Mouse (Mus musculus): ENCODE measurements around the gene Atxn7l3b. TPM values are rescaled to one million over a fixed set of nuclear protein-coding genes. Genes with fewer than 3 reads are reported as not detected.

The Atxn7l3b gene
- polyA plus RNA-seq, 1 experiment from 2014 or later = 231 TPM

DNA sequence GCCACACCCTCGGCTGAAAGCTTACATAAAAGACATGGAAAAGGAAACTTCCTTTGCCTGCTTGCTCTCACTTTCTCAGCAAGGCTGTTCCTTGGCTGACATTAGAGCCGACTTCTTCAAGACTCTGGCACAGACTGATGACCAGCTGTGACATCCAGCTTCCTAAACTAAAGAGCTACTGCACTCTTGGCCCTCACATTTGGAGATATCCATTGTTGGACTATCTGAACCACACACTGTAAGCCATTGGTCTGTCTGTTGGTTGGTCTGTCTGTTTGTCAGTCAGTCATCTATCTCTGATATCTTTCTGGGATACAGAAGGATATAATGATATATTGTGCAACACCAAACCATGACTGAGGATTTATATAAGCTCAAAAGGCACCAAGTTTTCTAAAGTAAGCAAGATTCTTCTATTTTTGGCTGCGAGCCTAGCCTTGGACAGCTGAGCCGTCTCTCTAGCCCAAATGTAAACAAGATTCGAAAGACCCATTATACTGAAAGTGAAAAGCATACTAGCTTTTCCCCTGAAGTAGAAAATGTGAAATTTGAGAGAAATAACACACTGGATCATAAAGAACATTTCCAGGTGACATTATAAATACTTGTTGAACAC, 12.1 kb downstream of the Atxn7l3b start:
- 65% methylated on average over 5 of the region's 5 CpGs for WGBS
- Histone ChIP-seq H3K27ac (no peak overlapping the region), H3K4me2 (no peak overlapping the region), H3K4me3 (no peak overlapping the region), H3K4me1 (no peaks in the 10 kb centered on the region), H3K9me3 (no peaks in the 10 kb centered on the region), H3K27me3 (no peaks in the 10 kb centered on the region), H3K36me3 (no peaks in the 10 kb centered on the region), H3K9ac (no peak overlapping the region)
- no peak for ATAC-seq (ENCODE audit: insufficient number of reproducible peaks, low FRiP score, low TSS enrichment, low read depth)

DNA sequence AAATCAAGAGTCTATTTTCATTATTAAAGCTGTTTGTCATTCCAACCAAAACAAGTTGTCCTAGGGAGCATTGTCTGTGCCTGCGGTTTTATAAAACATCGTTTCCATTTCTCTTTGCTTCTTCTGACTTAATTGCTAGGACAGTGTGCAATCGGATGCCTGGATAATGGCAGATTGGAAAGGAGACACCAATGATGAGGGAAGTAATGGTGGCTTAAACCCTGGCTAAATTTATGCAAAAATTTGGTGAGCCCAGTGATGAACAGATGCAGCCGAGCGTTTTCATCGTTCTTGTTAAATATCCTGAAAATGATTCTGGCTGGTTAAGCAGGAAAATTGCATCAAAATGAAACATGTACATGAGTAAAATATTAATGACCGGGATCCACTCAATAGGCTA, 28.6 kb downstream of the Atxn7l3b start:
- Histone ChIP-seq H3K9me3 (no peaks in the 10 kb centered on the region), H3K4me1 (no peaks in the 10 kb centered on the region), H3K27me3 (no peaks in the 10 kb centered on the region), H3K36me3 (no peaks in the 10 kb centered on the region), H3K4me3 (no peak overlapping the region), H3K9ac (no peak overlapping the region), H3K27ac (no peak overlapping the region), H3K4me2 (no peak overlapping the region)
- WGBS = 85% methylated on average over 7 of the region's 7 CpGs
- ATAC-seq (ENCODE audit: insufficient number of reproducible peaks, low FRiP score, low TSS enrichment, low read depth) = no peak

DNA sequence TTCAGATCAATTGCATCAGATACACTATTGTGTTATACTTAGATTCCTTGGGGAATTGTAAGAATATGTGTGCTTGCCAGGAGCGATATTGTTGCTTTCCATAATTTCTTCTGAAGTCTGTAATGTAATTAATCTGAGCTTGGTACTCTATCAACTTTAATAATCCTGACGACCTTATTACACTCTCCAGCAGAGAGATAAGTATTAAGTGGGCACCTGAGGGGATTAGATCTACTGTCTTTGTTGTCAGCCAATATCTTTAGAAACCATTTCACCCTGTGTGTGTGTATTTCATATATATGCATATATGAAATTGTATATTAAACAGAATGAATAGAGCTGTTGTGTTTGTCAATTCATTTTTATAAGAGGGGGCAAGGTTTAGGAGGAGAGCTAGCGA, 29.0 kb downstream of the Atxn7l3b start:
- 62% methylated on average over 3 of the region's 3 CpGs for WGBS
- no peak for ATAC-seq (ENCODE audit: insufficient number of reproducible peaks, low FRiP score, low TSS enrichment, low read depth)
- H3K9ac ChIP-seq = no peak overlapping the region
- H3K4me3 ChIP-seq = no peak overlapping the region
- H3K4me2 ChIP-seq = no peak overlapping the region
- H3K36me3 ChIP-seq = no peaks in the 10 kb centered on the region
- H3K9me3 ChIP-seq = no peaks in the 10 kb centered on the region
- H3K27ac ChIP-seq = no peak overlapping the region
- H3K4me1 ChIP-seq = no peaks in the 10 kb centered on the region
- H3K27me3 ChIP-seq = no peaks in the 10 kb centered on the region

- no peaks in the 10 kb centered on the region for H3K36me3 ChIP-seq
- no peak overlapping the region for H3K4me2 ChIP-seq
- H3K4me3 ChIP-seq = no peak overlapping the region
- no peak overlapping the region for H3K9ac ChIP-seq
- ATAC-seq (ENCODE audit: insufficient number of reproducible peaks, low FRiP score, low TSS enrichment, low read depth) = no peak
- WGBS = 25% methylated on average over 4 of the region's 4 CpGs
- H3K27me3 ChIP-seq = no peaks in the 10 kb centered on the region
- H3K4me1 ChIP-seq = no peaks in the 10 kb centered on the region
- no peak overlapping the region for H3K27ac ChIP-seq
- H3K9me3 ChIP-seq = no peaks in the 10 kb centered on the region
These were observed 32.2 kb downstream of the Atxn7l3b start for GRCm38 (mm10) chr10:112896636-112897035.

DNA sequence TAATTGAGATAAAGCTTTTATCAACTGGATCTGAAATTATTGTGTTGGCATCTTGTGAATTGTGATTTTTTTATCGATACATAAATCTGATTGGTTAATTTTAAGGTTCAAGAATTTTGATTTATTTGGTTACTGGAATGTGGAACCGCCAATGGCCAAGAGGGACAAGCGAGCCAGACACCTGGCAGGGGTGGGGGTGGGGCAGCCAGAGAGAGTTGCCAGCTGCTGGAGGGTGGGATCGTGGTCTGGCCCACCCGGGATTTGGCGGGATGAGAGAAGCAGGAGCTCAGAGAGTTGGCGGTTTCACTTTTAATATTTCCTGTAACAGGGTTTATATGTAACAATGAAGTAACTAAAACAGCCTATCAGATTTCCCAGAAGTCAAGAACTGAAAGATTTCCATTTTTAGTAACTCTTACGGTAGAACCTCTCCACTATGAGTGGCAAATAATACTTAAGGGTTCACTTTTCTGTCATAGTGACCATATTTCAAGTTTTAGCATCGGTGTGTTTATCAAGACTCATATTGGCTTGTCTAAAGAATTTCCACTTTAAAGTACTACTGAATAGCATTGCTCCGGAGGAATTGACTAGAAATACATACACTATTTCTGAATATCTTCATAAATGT, 35.1 kb downstream of the Atxn7l3b start:
- no peak overlapping the region for H3K27ac ChIP-seq
- no peak overlapping the region for H3K9ac ChIP-seq
- H3K27me3 ChIP-seq = no peaks in the 10 kb centered on the region
- no peak for ATAC-seq (ENCODE audit: insufficient number of reproducible peaks, low FRiP score, low TSS enrichment, low read depth)
- no peaks in the 10 kb centered on the region for H3K36me3 ChIP-seq
- H3K9me3 ChIP-seq = no peaks in the 10 kb centered on the region
- 65% methylated on average over 10 of the region's 10 CpGs for WGBS
- H3K4me3 ChIP-seq = no peak overlapping the region
- no peak overlapping the region for H3K4me2 ChIP-seq
- H3K4me1 ChIP-seq = no peaks in the 10 kb centered on the region

DNA sequence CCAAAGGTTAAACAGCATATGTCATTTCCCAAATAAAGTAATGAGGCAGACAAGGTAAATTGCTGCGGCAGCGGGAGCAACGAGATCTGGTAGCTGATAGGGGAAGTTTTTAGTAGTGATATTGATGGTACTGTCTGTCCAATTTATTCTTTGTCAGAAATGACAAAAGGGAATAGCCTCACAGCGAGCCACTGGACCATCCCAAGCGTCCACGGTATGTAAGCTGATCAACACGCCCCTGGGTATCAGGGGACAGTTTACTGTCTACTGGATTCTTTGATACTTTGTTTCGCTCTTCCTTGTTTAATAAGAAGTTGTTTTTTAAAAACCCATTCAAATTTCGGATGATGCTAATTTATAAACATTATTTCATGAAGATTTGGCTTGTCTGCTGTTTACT, 44.7 kb downstream of the Atxn7l3b start:
- H3K4me2 ChIP-seq = no peak overlapping the region
- H3K36me3 ChIP-seq = no peaks in the 10 kb centered on the region
- H3K4me3 ChIP-seq = no peak overlapping the region
- no peak overlapping the region for H3K27ac ChIP-seq
- no peak overlapping the region for H3K9ac ChIP-seq
- no peak for ATAC-seq (ENCODE audit: insufficient number of reproducible peaks, low FRiP score, low TSS enrichment, low read depth)
- H3K9me3 ChIP-seq = no peaks in the 10 kb centered on the region
- H3K27me3 ChIP-seq = no peaks in the 10 kb centered on the region
- WGBS = 77% methylated on average over 9 of the region's 9 CpGs
- H3K4me1 ChIP-seq = no peaks in the 10 kb centered on the region

- WGBS = 70% methylated on average over 2 of the region's 3 CpGs
These were observed 45.2 kb downstream of the Atxn7l3b start for GRCm38 (mm10) chr10:112883688-112884004.

DNA sequence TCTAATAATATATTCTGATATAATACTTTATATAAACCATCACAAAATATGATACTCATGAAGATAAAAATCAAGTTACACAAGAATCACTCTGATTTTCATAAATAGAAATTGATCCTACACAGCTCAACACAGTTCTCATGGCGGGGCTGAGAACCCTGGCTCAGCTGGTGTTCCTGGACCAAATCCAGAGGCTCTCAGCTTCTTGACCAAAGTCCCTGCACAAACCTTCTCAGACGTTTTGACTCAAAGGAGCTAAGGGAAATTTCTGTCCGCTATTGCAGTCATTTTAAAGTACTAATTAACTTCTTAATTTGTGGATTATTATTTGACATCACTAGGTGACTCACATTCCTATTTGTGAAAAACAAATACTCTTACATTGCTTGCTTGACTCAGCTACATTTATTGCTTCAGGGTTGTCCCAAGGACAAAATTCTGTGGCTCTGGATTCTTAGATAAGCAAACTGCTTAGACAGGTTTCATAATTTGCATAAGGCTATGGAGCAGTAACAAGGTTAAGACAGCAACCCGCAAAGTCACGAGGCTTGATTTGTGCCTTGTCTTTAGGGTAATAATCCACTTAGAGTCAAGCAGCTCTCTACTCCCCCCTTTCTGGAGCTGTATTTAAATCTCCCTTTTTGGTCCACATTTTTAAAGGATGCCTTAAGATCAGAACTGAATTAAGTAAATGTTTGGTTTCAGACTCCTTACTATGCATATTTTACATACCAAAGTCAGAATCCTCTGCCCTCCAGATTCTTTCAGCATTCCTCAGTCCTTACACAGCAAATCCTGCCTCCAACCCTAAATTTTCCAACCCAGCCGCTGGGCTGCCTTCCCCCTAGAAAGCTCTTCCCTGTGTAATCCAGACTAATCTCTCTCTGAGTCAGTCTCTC, 45.8 kb downstream of the Atxn7l3b start:
- H3K9ac ChIP-seq = no peak overlapping the region
- no peaks in the 10 kb centered on the region for H3K4me1 ChIP-seq
- no peak overlapping the region for H3K4me2 ChIP-seq
- no peak overlapping the region for H3K27ac ChIP-seq
- H3K4me3 ChIP-seq = no peak overlapping the region
- ATAC-seq (ENCODE audit: insufficient number of reproducible peaks, low FRiP score, low TSS enrichment, low read depth) = no peak
- H3K9me3 ChIP-seq = no peaks in the 10 kb centered on the region
- no peaks in the 10 kb centered on the region for H3K27me3 ChIP-seq
- H3K36me3 ChIP-seq = no peaks in the 10 kb centered on the region
- 29% methylated on average over 6 of the region's 6 CpGs for WGBS

More at GRCm38 (mm10) chr10:112883688-112884004, 45.2 kb downstream of the Atxn7l3b start:
- H3K9me3 ChIP-seq = no peaks in the 10 kb centered on the region
- no peaks in the 10 kb centered on the region for H3K27me3 ChIP-seq
- ATAC-seq (ENCODE audit: insufficient number of reproducible peaks, low FRiP score, low TSS enrichment, low read depth) = no peak
- no peaks in the 10 kb centered on the region for H3K36me3 ChIP-seq
- H3K4me2 ChIP-seq = no peak overlapping the region
- H3K4me3 ChIP-seq = no peak overlapping the region
- no peak overlapping the region for H3K27ac ChIP-seq
- no peak overlapping the region for H3K9ac ChIP-seq
- H3K4me1 ChIP-seq = no peaks in the 10 kb centered on the region

- Histone ChIP-seq H3K36me3 (no peaks in the 10 kb centered on the region), H3K4me3 (no peak overlapping the region), H3K9me3 (no peaks in the 10 kb centered on the region), H3K9ac (no peak overlapping the region), H3K4me2 (no peak overlapping the region), H3K4me1 (no peaks in the 10 kb centered on the region), H3K27ac (no peak overlapping the region), H3K27me3 (no peaks in the 10 kb centered on the region)
- WGBS = 80% methylated on average over 3 of the region's 3 CpGs
- no peak for ATAC-seq (ENCODE audit: insufficient number of reproducible peaks, low FRiP score, low TSS enrichment, low read depth)
These were observed 46.7 kb downstream of the Atxn7l3b start for GRCm38 (mm10) chr10:112882149-112882548.

- Histone ChIP-seq H3K9me3 (no peaks in the 10 kb centered on the region), H3K27ac (no peak overlapping the region), H3K4me3 (no peak overlapping the region), H3K9ac (no peak overlapping the region), H3K36me3 (no peaks in the 10 kb centered on the region), H3K4me1 (no peaks in the 10 kb centered on the region), H3K4me2 (no peak overlapping the region), H3K27me3 (no peaks in the 10 kb centered on the region)
- WGBS = 70% methylated on average over 1 of the region's 1 CpGs
- ATAC-seq (ENCODE audit: insufficient number of reproducible peaks, low FRiP score, low TSS enrichment, low read depth) = no peak
These were observed 52.0 kb downstream of the Atxn7l3b start for GRCm38 (mm10) chr10:112876655-112877393.

Data from limb, embryonic 15.5 days (tissue).